Mouse (Mus musculus) liver, embryonic 14.5 days (tissue): Measurements from ENCODE around the gene Stard5. TPM values are rescaled to one million over a fixed set of nuclear protein-coding genes. Genes with fewer than 3 reads are reported as not detected.

Source experiments
- ATAC-seq: fragments of 200-750 bp; cut with Nextera tagmentation; 2 replicates; pipeline ENCODE4 v1.8.0; 2017; ENCODE audit warnings: moderate number of reproducible peaks, mild to moderate bottlenecking, moderate library complexity; ENCODE audit not compliant: insufficient read depth
- DNase-seq, 3 experiments: peaks; one replicate each; pipeline ENCODE4 v3.0.0-alpha.2; 2012 to 2013; ENCODE audit warnings: low read depth in 3 of 3, low spot score in 3 of 3
- H3K27ac ChIP-seq: fragments of 300-500 bp; sonication (generic); 2 replicates; pipeline ENCODE4 v1.5.1; 2014; ENCODE audit warnings: moderate library complexity, mild to moderate bottlenecking, control low read depth, inconsistent platforms
- H3K27me3 ChIP-seq: fragments of 300-500 bp; sonication (generic); 2 replicates; pipeline ENCODE4 v1.6.1; 2014; ENCODE audit warnings: mild to moderate bottlenecking, low read length, moderate library complexity; ENCODE audit not compliant: control insufficient read depth, insufficient read depth
- H3K36me3 ChIP-seq: fragments of 300-500 bp; sonication (generic); replicated peaks from 2 replicates; pipeline ENCODE4 v1.6.1; 2014; ENCODE audit warnings: low read depth; ENCODE audit not compliant: control insufficient read depth, insufficient read depth
- H3K4me1 ChIP-seq, 2 experiments: fragments of 200-500 bp in 1 of 2; fragments of 300-500 bp in 1 of 2; sonication (generic) in 1 of 2; replicated peaks; 2 replicates each; pipeline ENCODE4 v1.6.1; 2012 to 2014; ENCODE audit warnings: antibody characterized with exemption in 1 of 2, inconsistent platforms in 1 of 2, low read length in 1 of 2; ENCODE audit not compliant: control insufficient read depth in 2 of 2, insufficient read depth in 2 of 2
- H3K4me2 ChIP-seq: fragments of 300-500 bp; sonication (generic); 2 replicates; pipeline ENCODE4 v1.6.1; 2014; ENCODE audit warnings: low read depth, mild to moderate bottlenecking, control low read depth, moderate library complexity
- H3K4me3 ChIP-seq, 2 experiments: fragments of 200-500 bp in 1 of 2; fragments of 300-500 bp in 1 of 2; sonication (generic) in 1 of 2; 2 replicates each; pipeline ENCODE4 v1.5.1; 2012 to 2014; ENCODE audit warnings: low read depth in 2 of 2, low read length in 2 of 2, mild to moderate bottlenecking in 2 of 2, control low read depth in 1 of 2, inconsistent platforms in 1 of 2, moderate library complexity in 1 of 2; ENCODE audit not compliant: insufficient read depth in 1 of 2
- H3K9ac ChIP-seq: fragments of 300-500 bp; sonication (generic); replicated peaks from 2 replicates; pipeline ENCODE4 v1.6.1; 2014; ENCODE audit warnings: mild to moderate bottlenecking, control low read depth, moderate library complexity
- H3K9me3 ChIP-seq: fragments of 300-500 bp; sonication (generic); 2 replicates; pipeline ENCODE4 v1.6.1; 2016; ENCODE audit warnings: low read length, mixed read lengths; ENCODE audit not compliant: control insufficient read depth
- CTCF ChIP-seq: IDR thresholded peaks from 2 replicates; pipeline ENCODE4 v1.5.1; 2016; ENCODE audit warnings: antibody characterized with exemption, low read depth, control low read depth
- EP300 ChIP-seq: IDR thresholded peaks from 2 replicates; pipeline ENCODE4 v1.6.1; 2016; ENCODE audit warnings: antibody characterized with exemption, low read depth
- WGBS: fragments of 180-500 bp; shearing (Covaris S2); extraction: QIAGEN DNeasy Blood & Tissue Kit; methylation state at CpG from one replicate; pipeline ENCODE4 v1.1.7; 2014; ENCODE audit not compliant: insufficient replicate concordance; 5-methylcytosine and 5-hydroxymethylcytosine counted together
- polyA plus RNA-seq, 2 experiments: library from polyadenylated mRNA; depleted of rRNA in 1 of 2; stranded (reverse) in 1 of 2; unstranded in 1 of 2; fragments of >200 nt; fragmentation: Nextera tagmentation in 1 of 2; extraction: Ambion mirVana in 1 of 2; gene quantifications; 2 replicates each; pipeline versions ENCODE4 v1.2.1 to v1.2.3; 2012 to 2014

Gene Stard5
- 4.9 and 5.3 TPM in 2 replicates for polyA plus RNA-seq (2012; rRNA removed)
- 7.5 and 8.9 TPM in 2 replicates for polyA plus RNA-seq (2014; fragmentation: Nextera tagmentation; extraction: Ambion mirVana)

- Histone ChIP-seq H3K36me3 (no peaks in the 10 kb centered on the region), H3K4me1 (peaks cover 10 to 17% of the 10 kb centered on the region in 2 experiments), H3K27me3 (no peaks in the 10 kb centered on the region), H3K27ac (no peak within 1 kb of the TSS), H3K9me3 (no peaks in the 10 kb centered on the region), H3K4me3 (peak within 1 kb of the TSS; percentile 61 to 69), H3K4me2 (peak within 1 kb of the TSS; percentile 80), H3K9ac (peak within 1 kb of the TSS; percentile 64)
- ATAC-seq (peak; percentile 96), DNase-seq (peak; percentile 80 to 83 (median 82))
- 1% methylated on average over 35 of the region's 35 CpGs for WGBS
- no peak for TF ChIP-seq EP300
- TF ChIP-seq CTCF = no peak
These were observed at the start of gene Stard5 for GRCm38 (mm10) chr7:83631828-83632681. Gene Stard5, plus strand, starts transcription at chr7:83631959.

- no peak within 1 kb of the TSS for H3K4me2 ChIP-seq
- no peaks in the 10 kb centered on the region for H3K27me3 ChIP-seq
- no peaks in the 10 kb centered on the region for H3K9me3 ChIP-seq
- WGBS = 18% methylated on average over 11 of the region's 11 CpGs
- no peak within 1 kb of the TSS for H3K27ac ChIP-seq
- H3K36me3 ChIP-seq = no peaks in the 10 kb centered on the region
- H3K4me1 ChIP-seq = peaks cover 0 to 7% of the 10 kb centered on the region in 2 experiments; a peak in 1 of 4 replicates
- no peak for TF ChIP-seq CTCF
- no peak for TF ChIP-seq EP300
- no peak within 1 kb of the TSS for H3K9ac ChIP-seq
- peak in 2 of 3 experiments; percentile 18 to 30 for DNase-seq
- H3K4me3 ChIP-seq = no peak within 1 kb of the TSS; a peak in 1 of 4 replicates
- ATAC-seq = peak; percentile 89
These were observed 46.9 kb upstream of the Stard5 start, which contains the start of gene Tmc3 for GRCm38 (mm10) chr7:83584639-83585471. Gene Tmc3, plus strand, starts transcription at chr7:83584927.

GRCm38 (mm10) chr7:83594056-83594455 lies 37.7 kb upstream of the Stard5 start:
- no peak overlapping the region for H3K4me3 ChIP-seq
- no peak overlapping the region for H3K27ac ChIP-seq
- H3K36me3 ChIP-seq = no peaks in the 10 kb centered on the region
- no peak for ATAC-seq
- DNase-seq = no peak
- no peaks in the 10 kb centered on the region for H3K27me3 ChIP-seq
- no peaks in the 10 kb centered on the region for H3K4me1 ChIP-seq
- H3K4me2 ChIP-seq = no peak overlapping the region
- TF ChIP-seq CTCF (no peak), EP300 (no peak)
- WGBS = 53% methylated on average over 3 of the region's 3 CpGs
- H3K9me3 ChIP-seq = no peaks in the 10 kb centered on the region
- no peak overlapping the region for H3K9ac ChIP-seq

GRCm38 (mm10) chr7:83597063-83597462 lies 34.7 kb upstream of the Stard5 start:
- no peak overlapping the region for H3K27ac ChIP-seq
- DNase-seq (no peak), ATAC-seq (no peak)
- H3K27me3 ChIP-seq = no peaks in the 10 kb centered on the region
- no peaks in the 10 kb centered on the region for H3K9me3 ChIP-seq
- H3K4me1 ChIP-seq = no peaks in the 10 kb centered on the region
- H3K9ac ChIP-seq = no peak overlapping the region
- TF ChIP-seq EP300 (no peak), CTCF (no peak)
- H3K36me3 ChIP-seq = no peaks in the 10 kb centered on the region
- H3K4me3 ChIP-seq = no peak overlapping the region
- 72% methylated on average over 3 of the region's 3 CpGs for WGBS
- no peak overlapping the region for H3K4me2 ChIP-seq
